Mouse (Mus musculus) cerebellum, adult 11-12 months (tissue): ENCODE data around the gene Pxdn.

Experiments used
- DNase-seq: peaks from one replicate; pipeline ENCODE4 v3.0.0; 2022

Gene Pxdn

DNA sequence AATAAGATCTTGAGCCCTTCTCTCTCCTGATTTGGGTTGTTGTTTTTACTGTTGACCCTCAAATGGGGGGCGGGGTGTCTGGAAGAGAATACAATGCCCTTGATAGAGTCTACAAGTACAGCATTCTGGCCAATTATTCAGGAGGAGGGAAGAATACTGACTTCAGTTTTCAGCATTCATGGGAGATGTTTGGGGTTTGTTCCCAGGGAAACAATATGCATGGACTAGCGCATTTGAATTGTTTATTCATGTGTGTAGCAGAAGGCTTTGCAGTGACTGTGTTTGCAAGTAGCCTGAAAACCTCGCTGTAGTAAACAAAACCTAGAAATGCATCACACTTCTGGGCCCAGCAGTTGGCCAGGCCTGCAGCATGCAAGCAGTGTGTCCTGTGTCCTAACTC is 17.1 kb downstream of the Pxdn start:
- no peak for DNase-seq

DNA sequence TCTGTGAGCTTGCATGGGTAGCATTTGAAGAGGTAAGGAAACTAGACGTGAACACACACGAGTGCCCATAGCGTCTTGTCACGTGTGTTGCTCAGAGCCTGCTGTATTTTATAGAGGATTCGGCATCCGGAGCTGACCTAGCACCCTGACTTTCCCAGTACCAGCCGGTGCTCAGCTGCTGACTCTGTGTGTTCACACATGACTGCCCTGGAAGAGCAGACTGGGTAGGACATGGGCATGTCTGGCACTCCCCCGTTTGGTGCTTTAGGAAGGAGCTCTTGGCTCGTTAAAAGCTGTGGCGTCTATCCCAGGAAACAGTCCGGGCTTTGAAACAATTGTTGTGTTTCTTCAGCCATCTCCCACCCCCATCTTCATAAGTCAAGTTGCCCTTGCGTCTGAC is 19.6 kb downstream of the Pxdn start:
- no peak for DNase-seq

DNA sequence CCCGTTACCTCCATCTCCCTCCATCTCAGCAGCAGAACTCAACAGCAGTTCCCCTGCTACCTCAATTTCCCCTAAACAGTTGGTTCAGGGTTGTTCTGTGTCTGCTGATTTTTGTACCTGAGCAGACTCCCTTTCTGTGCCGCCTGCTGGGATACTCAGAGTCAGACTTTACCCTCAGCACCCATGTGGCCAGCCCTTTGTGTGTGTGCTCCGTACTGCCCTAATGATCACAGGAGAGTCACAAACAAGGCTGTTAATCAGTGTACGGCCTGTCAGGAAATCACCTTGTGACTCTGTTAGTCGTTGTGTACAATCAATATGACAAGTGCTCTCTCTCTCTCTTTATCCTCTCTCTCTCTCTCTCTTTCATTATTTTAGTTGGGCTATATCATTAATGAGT is 21.2 kb downstream of the Pxdn start:
- no peak for DNase-seq

DNA sequence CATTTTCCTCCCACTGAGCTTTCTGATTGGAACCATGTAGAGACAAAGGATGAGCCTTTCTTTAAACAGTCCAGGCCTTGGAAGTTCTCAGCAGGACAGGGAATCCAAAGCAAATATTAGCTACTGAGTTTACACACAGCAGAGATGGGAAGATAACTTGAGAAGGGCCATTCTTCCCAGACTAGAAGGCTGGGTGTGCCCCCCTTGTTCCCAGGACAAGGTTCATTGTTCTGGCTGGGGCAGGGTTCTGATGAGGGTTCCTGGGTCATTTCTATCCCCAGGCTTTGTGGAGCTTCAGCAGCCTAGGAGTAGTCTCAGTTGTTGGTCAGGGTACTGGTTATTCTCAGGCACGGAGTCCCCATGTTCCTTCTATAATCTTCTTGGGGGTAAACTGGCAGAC is 23.6 kb downstream of the Pxdn start:
- DNase-seq: no peak

DNA sequence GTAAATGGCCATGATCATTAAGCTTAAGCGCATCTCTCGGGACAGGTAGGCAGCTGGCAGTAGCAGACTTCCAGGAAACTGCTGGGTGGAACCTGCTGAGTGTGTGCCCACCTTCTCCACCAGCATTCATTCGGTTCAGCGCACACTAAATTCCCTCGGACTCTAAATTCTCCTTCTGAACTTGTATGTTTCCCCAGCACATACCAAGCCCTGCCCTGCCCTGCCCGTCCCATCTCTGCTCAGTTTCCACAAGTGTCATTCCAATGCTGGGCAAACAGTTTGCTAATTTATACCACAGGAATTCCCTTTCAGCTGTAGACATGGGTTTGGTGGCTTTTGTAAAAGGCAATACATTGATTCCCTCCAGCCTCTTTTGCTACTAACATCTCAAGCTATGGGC is 27.6 kb downstream of the Pxdn start:
- no peak for DNase-seq

DNA sequence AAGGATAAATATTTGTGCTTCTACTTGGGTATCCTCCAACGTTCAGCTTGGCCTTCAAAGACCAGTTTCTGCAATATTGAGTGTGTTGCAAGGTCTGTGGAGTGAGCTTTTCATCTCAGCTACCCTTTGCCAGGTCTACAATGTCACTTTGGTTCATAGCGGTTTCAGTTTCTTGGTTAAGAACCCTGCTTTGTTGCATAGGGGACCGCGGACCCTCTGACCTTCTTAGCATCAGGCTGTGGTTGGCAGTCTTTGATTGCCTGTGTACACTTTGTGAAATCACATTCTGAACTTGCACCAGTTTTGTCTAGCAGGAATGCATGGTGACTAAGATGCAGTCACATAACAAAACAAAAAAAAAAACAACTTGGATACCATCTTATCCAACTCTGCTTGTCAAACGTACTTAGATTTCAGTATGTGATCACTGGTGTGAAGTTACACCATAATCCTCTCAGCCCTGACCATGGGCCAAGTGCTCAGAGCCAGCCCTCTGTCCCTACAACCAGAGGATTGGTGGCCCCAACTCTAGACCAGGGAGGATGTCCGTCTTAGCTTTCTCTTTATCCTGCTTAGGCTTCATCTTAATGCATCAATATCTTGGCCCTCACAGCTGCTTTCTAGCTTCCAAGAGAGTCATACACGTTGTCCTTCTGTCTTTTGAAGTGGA is 34.5 kb downstream of the Pxdn start:
- no peak for DNase-seq

DNA sequence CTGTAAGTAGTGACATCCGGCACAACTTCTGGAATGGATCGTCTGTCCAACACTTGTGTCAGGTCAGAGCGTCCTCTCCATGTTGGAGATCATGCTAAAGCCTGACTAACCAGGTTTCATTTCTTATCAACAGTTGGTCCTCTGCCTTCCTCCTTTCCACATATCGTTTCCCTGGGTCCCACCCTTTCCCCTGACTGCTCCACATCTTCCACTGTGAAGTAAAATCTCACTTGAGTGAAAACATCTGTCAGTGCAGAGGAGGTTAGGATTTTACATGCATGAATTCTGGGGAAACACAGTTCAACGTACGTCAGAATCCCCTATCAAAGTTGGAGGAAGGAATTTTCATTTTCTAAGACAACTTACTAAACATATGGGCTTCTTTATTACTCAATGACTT is 35.1 kb downstream of the Pxdn start:
- no peak for DNase-seq

DNA sequence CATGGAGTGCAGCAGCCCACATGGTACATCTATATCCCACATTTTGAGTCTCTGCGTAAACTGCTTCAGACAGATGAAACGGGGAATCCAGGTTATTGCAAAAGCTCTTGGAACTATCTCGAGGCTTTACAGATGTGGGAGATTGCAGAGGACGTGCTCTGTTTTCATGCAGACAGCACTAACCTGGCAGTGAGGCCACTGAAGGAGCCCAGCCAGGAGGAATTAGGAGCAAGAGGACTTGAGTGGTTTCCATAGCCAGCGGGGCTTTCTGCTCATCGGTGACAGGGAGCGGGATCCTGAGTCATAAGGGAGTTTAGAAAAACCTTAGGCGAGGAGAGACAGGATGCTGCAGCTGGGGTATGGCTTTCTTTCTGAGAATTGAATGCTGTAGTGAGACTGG is 42.7 kb downstream of the Pxdn start:
- no peak for DNase-seq

DNA sequence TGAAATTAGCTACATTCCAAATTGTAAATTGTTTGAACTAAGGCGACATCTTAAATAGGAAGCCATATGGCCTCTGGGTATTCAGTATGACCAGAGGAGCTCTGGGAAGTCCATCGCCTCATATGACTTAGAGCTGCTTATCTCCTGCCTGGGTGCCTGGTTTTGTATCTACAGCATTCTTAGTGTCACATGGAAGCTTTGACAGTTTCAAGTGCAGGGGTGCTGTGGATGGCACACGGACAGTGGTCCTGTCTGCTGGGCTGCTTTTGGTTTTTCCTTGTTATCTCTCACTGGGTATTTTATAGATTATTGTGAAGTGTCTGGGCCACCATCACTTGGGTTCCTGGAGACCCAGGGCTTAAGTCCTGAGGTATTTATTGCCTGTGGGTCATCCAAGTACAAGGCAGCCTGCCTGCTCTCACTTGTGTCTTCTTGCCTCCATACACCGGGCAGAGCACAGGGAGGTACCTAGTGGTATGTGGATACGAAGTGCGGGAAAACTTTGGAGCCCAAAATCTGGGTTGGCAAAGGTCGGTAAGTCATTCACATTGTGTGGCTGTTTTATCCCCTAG is 44.4 kb downstream of the Pxdn start:
- no peak for DNase-seq

DNA sequence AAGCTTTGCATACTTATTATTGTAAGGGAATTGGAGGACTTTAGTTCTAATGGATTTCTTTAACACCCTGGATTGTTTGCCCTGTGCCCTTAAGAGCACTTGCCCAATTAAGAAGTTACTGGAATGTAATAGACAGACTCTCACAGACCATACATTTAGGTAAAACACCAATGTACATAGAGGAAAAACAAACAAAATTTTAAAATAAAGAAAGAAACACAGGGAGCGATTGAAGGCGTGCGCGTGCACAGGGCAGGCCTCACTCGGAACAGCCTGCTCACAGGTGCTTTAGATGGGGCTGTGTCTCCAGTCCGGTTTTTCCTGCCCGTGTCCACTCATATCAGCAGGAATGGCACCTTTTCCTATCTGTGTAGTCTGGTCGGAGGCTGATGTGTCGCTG is 45.8 kb downstream of the Pxdn start:
- DNase-seq: no peak

DNA sequence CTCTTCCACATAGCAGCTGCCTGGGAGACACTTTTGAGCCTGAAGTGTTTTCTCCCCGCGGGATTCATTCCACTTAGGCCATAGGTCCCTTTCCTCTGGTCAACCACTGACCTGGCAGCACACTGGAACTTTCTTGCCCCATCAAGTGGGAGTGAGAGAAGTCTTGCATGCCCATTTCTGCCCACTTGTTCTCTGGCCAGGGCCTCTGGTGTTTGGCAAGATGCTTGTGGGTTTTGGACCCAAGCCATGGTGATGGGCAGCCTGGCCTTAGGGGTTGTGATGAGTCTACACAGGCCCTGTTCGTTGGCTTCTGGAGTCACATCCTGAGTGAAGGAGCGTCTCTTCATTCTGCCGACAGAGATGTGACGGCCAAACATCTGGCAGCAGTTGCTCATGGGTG is 47.7 kb downstream of the Pxdn start:
- DNase-seq: no peak

DNA sequence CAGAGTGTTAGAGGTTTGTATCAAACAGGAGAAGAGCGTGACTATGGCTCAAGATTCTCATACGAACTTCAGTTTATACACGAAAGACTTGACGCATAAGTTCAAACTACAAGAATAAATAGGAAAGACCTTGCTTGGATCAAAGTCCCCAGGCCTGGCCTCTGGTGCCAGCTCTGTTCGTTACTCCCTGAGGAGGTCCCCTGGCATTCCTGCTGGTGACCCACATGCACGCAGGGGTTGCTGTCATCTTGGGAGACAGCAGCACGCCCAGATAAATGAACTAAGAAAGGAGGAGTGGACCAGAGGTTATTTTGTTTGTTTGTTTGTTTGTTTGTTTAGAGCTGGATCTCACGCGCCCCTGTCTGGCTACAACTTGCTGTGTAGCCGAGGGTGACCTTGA is 48.8 kb downstream of the Pxdn start:
- DNase-seq: no peak

DNA sequence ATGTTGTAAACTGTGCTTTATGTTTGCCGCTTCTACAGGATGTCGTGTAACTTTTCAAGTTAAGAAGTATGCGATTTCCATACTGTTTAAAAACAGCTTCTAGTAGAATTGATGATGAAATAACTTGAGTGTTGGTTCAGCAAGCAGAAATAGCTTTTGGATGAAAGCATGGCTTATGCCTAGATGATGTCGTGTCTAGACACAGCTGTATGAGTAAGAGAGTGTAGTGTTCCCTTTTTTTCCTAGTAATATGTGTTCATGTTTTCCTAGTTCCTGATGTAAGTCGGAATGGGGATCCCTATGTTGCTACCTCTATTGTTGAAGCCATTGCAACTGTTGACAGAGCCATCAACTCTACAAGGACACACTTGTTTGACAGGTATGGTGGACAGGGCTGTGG is 61.5 kb downstream of the Pxdn start:
- DNase-seq: no peak

DNA sequence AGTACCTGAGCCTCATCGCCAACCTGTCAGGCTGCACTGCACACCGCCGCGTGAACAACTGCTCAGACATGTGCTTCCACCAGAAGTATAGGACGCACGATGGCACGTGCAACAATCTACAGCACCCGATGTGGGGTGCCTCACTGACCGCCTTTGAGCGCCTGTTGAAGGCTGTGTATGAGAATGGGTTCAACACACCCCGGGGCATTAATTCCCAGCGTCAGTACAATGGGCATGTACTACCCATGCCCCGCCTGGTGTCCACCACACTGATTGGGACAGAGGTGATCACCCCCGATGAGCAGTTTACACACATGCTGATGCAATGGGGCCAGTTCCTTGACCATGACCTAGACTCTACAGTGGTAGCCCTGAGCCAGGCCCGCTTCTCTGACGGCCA is 64.5 kb downstream of the Pxdn start:
- DNase-seq: no peak

DNA sequence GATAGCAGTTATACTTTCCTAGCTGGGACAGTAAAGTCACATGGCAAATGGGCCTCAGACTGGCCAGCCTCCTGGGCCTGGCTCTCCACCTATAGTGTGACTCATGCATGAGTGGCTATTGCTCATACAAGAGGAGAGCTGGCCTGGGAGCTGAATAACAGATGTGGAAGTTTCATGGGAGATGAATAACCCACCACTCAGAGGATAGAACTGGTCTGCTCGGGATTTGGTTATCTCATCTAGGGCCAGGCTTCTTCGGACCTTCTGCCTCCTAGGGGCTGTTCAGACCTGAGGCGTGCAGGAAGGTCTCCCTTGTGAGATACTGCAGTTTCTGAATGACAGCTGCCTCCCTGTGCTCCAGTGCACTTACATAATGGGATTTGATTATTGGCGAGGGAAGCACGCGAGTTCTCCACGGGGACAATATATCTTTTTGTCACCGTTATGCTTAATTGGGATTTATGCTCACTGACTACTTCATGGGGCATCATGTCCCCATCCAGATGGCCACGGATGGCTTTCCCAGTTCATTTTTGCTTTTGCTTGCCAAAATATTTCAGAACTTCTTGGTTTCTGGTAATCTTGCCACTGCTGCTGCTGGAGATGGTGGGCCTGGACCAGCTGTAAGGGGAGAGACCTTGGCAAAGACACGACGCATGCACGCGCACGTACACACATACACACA is 66.4 kb downstream of the Pxdn start:
- no peak for DNase-seq

DNA sequence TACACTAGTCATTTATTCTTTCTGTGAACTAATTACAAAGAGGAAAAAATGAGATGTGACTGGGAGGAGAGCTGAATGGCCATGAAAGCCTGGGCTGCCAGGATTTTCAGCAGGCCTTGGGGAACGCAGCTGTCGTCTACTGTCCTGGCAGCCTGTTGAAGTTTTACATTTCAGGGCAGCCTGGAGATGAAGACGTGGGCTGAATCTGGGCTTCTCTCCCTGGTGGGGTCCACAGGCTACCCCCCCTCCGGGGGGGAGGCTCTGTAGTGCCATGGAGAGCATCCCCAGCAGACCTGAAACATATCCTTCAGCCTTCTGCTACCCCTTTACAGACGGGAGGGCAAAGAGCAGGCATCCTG is 66.9 kb downstream of the Pxdn start:
- no peak for DNase-seq

DNA sequence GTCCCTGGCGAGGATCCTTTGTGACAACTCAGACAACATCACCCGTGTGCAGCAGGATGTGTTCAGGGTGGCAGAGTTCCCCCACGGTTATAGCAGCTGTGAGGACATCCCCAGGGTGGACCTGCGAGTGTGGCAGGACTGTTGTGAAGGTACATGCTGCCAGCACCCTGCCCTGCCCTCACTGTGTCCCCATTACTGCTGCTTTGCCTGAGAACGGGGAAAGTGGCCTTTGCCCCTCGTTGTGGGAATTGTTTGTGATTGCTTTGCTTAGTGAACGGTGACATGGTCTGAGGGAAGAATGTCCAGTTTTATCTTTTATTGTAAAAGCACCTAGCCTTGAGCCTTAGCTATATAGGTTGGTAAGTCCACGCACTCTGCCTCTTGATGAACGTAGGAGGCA is 69.2 kb downstream of the Pxdn start:
- no peak for DNase-seq

DNA sequence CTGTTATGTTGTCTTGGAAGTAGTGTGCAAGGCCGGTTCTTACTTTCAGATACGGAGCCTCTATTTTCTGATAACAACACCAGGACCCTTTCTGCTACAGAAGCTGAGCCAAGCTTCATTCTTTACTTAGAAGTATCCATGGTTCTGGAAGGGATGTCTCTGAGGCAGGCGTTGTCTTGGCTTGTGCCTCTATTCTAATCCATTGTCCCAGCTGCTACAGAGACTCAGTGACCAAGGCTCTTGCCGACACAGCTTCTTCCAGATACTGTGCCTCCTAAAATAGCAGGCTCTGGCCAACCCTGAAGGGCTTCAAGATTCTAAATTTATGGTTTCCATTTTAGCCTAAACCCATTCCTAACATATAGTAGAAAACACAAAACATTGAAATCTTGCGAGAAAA is 71.3 kb downstream of the Pxdn start:
- DNase-seq: no peak

DNA sequence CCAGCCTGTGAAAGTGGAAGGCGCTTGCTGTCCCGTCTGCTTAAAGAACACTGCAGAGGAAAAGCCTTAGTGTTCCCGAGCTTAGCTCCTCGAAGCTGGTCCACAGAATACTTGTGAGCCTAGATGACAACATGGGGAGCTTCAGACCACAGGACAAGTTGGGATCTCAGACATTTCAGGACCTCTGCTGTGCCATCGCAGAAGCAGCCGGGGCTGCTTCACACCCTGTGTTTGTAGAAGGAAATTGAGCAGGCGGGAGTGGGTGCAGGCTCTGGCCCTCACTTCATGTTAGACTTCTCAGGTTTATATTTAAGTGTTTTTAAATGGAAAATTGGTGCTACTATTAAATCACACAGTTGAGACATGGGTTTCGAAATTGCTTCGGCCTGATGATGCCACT is 78.1 kb downstream of the Pxdn start:
- no peak for DNase-seq

DNA sequence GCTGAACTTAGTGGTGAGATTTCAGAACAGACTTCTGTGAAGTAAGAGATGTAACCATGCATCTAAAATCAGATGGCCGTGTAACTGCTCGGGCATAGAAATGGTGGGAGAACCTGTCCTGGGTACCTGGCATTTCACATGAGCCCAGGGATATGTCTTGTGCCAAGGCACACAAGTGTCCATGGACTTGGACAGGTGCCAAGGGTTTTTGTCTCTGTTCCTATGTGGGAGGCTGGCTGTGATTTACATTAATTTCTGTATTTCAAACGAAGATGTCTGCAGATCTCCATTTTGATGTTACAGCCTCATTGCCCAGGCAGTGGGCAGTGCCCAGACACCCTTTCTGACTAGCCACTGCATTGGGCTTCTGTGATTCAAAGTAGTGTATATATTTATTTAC is 79.7 kb downstream of the Pxdn start:
- no peak for DNase-seq

DNA sequence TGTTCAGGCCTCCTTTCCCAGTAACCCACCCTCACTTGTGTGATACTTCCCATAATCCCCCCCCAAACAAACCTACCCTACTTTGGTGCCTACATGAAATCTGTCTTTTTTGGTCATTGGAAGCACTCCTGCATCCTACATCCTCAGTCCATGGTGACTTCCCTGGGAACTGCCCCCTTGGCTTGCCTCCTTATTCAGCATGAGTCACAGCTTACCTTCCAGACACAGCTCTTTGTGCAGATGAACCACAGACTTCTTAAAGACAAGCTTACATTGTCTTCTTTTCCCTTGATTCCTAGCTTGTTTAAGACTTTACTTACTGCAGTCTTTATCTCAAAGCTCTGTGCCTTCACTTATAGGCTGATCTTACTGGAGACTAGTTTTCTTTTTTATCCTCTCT is 83.0 kb downstream of the Pxdn start:
- DNase-seq: no peak

DNA sequence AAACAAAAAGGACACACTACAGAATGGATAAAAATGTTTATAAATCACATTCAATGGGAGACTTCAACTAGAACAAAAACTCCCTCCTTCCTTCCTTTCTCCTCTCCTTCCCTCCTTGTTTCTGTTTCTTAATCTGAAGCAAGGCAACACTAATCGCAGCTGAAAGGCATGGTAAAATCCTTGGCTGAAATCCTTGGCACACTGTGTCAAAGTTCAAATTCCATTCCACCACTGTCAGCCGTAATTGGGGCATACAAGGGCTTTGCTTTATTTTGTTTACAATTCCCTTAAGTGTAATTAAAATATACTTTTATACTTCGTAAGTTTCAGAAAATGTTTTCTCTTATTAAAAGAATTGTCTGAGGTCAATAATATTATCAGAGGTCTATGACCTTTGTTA is 86.1 kb downstream of the Pxdn start:
- DNase-seq: no peak

DNA sequence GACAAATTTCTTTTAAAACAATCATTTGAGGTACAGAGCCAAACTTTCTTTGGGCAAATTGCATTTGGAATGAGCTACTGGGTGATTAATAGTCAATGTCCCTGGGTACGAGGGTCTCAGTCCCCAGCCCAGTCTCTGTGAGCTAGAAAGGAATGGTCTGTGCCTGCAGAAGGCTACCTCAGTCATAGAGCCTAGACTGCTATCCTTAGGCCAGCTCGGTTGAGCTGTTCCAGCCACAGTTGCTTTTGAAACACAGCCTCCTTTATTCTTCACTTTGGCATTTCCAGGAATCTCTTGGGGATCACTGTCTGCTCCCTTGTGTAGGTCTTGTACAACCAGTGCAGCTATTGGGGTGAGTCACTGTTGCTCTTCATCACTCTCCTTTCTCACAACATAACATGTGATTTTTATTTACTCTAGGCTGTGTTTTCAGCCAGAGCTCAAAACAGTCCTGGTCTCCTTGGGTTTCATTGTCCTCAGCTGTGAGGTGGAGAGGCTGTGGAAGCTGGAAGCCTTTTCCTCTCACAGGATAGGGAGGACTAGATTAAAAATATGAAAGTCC is 86.9 kb downstream of the Pxdn start:
- DNase-seq: no peak

DNA sequence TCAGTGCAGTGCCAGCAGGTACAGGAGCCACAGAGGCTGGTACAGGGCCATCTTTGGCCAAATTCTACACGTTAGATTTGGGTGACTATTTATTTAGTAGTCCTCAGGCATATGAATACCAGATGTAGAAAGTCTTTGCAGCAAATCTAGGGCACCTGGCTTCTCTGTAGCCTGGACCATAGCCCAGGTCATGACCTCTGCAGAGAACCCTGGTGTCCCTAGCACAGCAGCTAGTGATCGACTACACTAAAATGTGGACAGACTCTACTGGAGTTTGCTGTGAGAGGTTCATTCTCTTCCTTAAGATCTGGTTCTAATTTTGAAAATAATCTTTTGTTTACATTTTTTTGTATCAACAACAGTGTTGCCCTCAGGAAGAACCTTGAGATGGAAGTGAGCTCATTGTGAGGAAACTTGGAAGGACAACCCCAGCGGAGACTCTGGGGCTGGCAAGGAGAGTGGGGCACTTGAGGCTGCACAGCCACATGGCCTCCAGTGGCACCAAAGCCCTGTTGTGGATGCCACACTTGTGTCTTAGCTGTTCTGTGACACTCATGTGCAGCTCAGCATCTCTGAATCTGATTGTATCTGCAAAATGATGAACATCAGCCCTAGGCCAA is 90.4 kb downstream of the Pxdn start:
- DNase-seq: no peak
